ENCODE assay signal across 9 mouse cellular contexts in the genomic region with DNA sequence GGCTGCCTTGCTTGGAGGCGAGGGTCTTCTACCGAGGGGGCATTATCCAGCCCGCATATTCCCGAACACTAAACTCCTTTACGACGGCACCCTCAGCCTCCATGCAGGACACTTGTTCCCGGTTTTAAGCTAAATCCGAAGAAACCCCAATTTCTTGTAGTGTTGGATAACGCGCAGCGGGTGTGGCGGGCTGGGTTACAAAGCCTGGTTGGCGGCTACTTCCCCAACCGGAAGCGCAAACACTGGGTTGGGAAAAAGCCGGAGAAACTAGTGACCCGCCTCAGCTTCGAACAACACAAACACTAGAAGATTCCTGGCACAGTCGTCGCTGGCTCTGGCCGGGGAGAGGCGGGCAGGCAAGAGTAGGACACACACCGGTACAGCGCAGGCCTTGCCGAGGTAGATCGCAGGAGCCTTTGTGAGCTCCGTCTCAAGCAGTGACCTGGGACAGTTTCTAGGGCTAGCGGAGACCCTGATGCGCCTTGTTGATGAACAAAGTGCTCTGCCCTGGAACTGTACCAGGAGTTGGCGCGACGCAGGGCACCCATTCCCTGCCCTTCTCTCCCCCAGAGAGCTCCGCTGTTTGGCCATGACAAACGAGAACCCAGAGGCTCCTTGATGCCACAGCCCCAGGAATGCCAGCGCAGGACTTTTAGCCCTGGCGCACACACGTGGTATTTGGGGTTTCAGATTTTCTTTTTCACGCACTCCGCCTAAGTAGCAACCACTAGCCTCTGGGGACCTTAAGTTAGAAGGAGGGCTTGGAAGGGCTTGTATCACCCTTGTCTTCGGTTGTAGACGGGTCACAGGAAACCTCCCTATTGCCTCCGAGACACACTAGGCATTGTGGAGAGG. TPM values are rescaled to one million over a fixed set of nuclear protein-coding genes. Genes with fewer than 3 reads are reported as not detected.
DNase-seq lines count a peak whose midpoint lies in the region; ATAC-seq and TF ChIP-seq lines count a peak whose summit lies in the region.
"Had no signal": no experiment of that assay in that cellular context is flagged by ENCODE, and none has a peak within 500 bp of the region (broad histone marks: within the 10 kb centered on the region; RNA-seq: fewer than 3 reads in every experiment).

No protein-coding gene starts in this region.

- no peak for ATAC-seq in heart, embryonic 13.5 days (ENCODE audit: extremely low read depth, insufficient number of reproducible peaks, low FRiP score, low TSS enrichment)
- 0 out of 2 replicates have a peak, but pooled peaks have one; percentile 31 for ATAC-seq in hindbrain, embryonic 15.5 days (ENCODE audit: low FRiP score, low read depth)
- no peak for ATAC-seq in midbrain, embryonic 11.5 days (ENCODE audit: low FRiP score)

- no peaks in the 10 kb centered on the region for H3K9me3 ChIP-seq in heart, embryonic 13.5 days
- no peaks in the 10 kb centered on the region for H3K9me3 ChIP-seq in hindbrain, embryonic 15.5 days
- no peaks in the 10 kb centered on the region for H3K9me3 ChIP-seq in midbrain, embryonic 11.5 days (ENCODE audit: control insufficient read depth, low read length)
- H3K9me3 ChIP-seq: liver, embryonic 13.5 days had no signal

- WGBS in heart, embryonic 13.5 days: 1% methylated on average over 42 of the region's 42 CpGs
- WGBS in hindbrain, embryonic 15.5 days: 1% methylated on average over 42 of the region's 42 CpGs
- under 1% methylated on average over 42 of the region's 42 CpGs for WGBS in midbrain, embryonic 11.5 days

- no peak overlapping the region for H3K9ac ChIP-seq in heart, embryonic 13.5 days
- no peak overlapping the region for H3K9ac ChIP-seq in hindbrain, embryonic 15.5 days
- H3K9ac ChIP-seq in midbrain, embryonic 11.5 days (ENCODE audit: low read length): peak overlapping the region; percentile 45
- H3K9ac ChIP-seq: liver, embryonic 13.5 days had no signal

- peaks cover 9% of the 10 kb centered on the region for H3K4me1 ChIP-seq in heart, embryonic 13.5 days
- no peaks in the 10 kb centered on the region for H3K4me1 ChIP-seq in hindbrain, embryonic 15.5 days (replicated peaks)
- H3K4me1 ChIP-seq in midbrain, embryonic 11.5 days (ENCODE audit: control insufficient read depth, insufficient read depth, low read length): peaks cover 15% of the 10 kb centered on the region
- H3K4me1 ChIP-seq: liver, embryonic 13.5 days had no signal

- no peak overlapping the region for H3K27ac ChIP-seq in heart, embryonic 13.5 days (replicated peaks)
- H3K27ac ChIP-seq in hindbrain, embryonic 15.5 days (replicated peaks): no peak overlapping the region
- H3K27ac ChIP-seq in midbrain, embryonic 11.5 days (ENCODE audit: low read depth, low read length): peak overlapping the region; percentile 47
- H3K27ac ChIP-seq: liver, embryonic 13.5 days had no signal

- no peak for DNase-seq in heart, adult 11 months
- peak; percentile 67 for DNase-seq in brain, embryonic 14.5 days (ENCODE audit: low read depth)
- DNase-seq in midbrain, embryonic 11.5 days (ENCODE audit: low spot score, missing footprints): peak; percentile 98
- no peak for DNase-seq in gastrocnemius, postnatal 10 days
- DNase-seq in cerebellum, adult 8-10 months: no peak
- no peak for DNase-seq in spleen, adult 12 weeks (ENCODE audit: low spot score)
- DNase-seq: liver, embryonic 13.5 days had no signal

- no peak for TF ChIP-seq CTCF in brain, embryonic 14.5 days (IDR thresholded peaks at IDR 0.05; ENCODE audit: borderline replicate concordance, extremely low read depth, insufficient read depth, insufficient read length)

- no peak for TF ChIP-seq POLR2A in brain, embryonic 14.5 days (IDR thresholded peaks at IDR 0.05; ENCODE audit: borderline replicate concordance, extremely low read depth, insufficient read depth, insufficient read length, poor library complexity, severe bottlenecking)

- 0 out of 2 replicates have a peak overlapping the region, but pooled peaks have one; percentile 10 for H3K4me3 ChIP-seq in heart, embryonic 13.5 days
- no peak overlapping the region for H3K4me3 ChIP-seq in hindbrain, embryonic 15.5 days
- H3K4me3 ChIP-seq in midbrain, embryonic 11.5 days (ENCODE audit: low read depth, low read length): peak overlapping the region; percentile 18
- H3K4me3 ChIP-seq: liver, embryonic 13.5 days had no signal

- H3K27me3 ChIP-seq in heart, embryonic 13.5 days (replicated peaks): peaks cover 95% of the 10 kb centered on the region
- peaks cover 75% of the 10 kb centered on the region for H3K27me3 ChIP-seq in hindbrain, embryonic 15.5 days
- H3K27me3 ChIP-seq in midbrain, embryonic 11.5 days (ENCODE audit: control insufficient read depth, insufficient read depth, low read length): peaks cover 83% of the 10 kb centered on the region

- no peaks in the 10 kb centered on the region for H3K36me3 ChIP-seq in heart, embryonic 13.5 days
- no peaks in the 10 kb centered on the region for H3K36me3 ChIP-seq in hindbrain, embryonic 15.5 days
- no peaks in the 10 kb centered on the region for H3K36me3 ChIP-seq in midbrain, embryonic 11.5 days (ENCODE audit: control insufficient read depth, insufficient read depth, low read length)
- H3K36me3 ChIP-seq: liver, embryonic 13.5 days had no signal

- H3K4me2 ChIP-seq in heart, embryonic 13.5 days: 0 out of 2 replicates have a peak overlapping the region, but pooled peaks have one; percentile 6
- H3K4me2 ChIP-seq in hindbrain, embryonic 15.5 days: no peak overlapping the region
- peak overlapping the region; percentile 43 for H3K4me2 ChIP-seq in midbrain, embryonic 11.5 days
- H3K4me2 ChIP-seq: liver, embryonic 13.5 days had no signal

RNA-seq across cellular contexts. Expression of a gene that starts 6.4 kb away (rescaled TPM):
- not detected in 2 replicates for polyA plus RNA-seq in heart, embryonic 13.5 days (2015; fragmentation: Nextera tagmentation; extraction: Ambion mirVana)
- polyA plus RNA-seq in brain, embryonic 14.5 days (2012; rRNA removed): 2.3 and 2.5 TPM in 2 replicates
- polyA plus RNA-seq in hindbrain, embryonic 15.5 days (2015; fragmentation: Nextera tagmentation; extraction: Ambion mirVana): 0.12 and 0.16 TPM in 2 replicates
- polyA plus RNA-seq in midbrain, embryonic 11.5 days (2014; fragmentation: Nextera tagmentation; extraction: Ambion mirVana): 7.9 and 8.7 TPM in 2 replicates
- total RNA-seq in gastrocnemius, postnatal 10 days (2021): under 1 TPM; 0.09 to 0.16 TPM
- polyA plus RNA-seq: liver, embryonic 13.5 days had no signal

Comparison
In these comparisons a context has a peak if more than half of its experiments do, and no peak if none do; other contexts are left out.
1. DNase-seq: peak in brain, embryonic 14.5 days (single experiment) and midbrain, embryonic 11.5 days (single experiment); none in heart, adult 11 months (single experiment), gastrocnemius, postnatal 10 days (single experiment), cerebellum, adult 8-10 months (single experiment) and spleen, adult 12 weeks (single experiment).